Comparison of ENCODE assay signal across 14 mouse cellular contexts in the genomic region with DNA sequence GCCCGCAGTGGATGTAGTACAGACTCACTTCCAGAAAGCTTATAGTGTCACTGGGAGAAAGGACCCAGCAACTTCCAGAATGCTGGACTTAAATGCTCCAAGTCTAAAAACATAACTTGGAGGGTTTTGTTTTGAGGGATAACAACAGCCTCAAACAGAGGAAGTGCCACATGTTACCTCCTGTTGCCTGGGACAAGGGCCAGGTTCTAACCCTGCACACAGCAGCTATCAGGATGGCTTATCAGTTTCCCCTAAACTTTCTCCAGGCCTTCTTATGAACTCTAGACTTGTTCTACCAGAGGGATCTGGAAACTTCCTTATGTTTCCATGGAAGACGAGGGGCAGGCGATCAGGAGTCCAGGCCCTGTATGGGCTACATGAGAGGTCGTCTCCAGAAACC.
A peak's percentile ranks its signal among the peaks of the same experiment; 100 is the strongest.
DNase-seq lines count a peak whose midpoint lies in the region; ATAC-seq and TF ChIP-seq lines count a peak whose summit lies in the region.
"Had no signal": no experiment of that assay in that cellular context is flagged by ENCODE, and none has a peak within 500 bp of the region (broad histone marks: within the 10 kb centered on the region; RNA-seq: fewer than 3 reads in every experiment).

No protein-coding gene starts in this region.

- ATAC-seq in heart, embryonic 13.5 days (ENCODE audit: extremely low read depth, insufficient number of reproducible peaks, low FRiP score, low TSS enrichment): no peak
- ATAC-seq: midbrain, embryonic 16.5 days had no signal

- no peaks in the 10 kb centered on the region for H3K79me2 ChIP-seq in heart, adult 2 months (replicated peaks; ENCODE audit: control insufficient read depth, insufficient read depth, low read length)

- H3K27ac ChIP-seq in heart, embryonic 13.5 days (replicated peaks): peak overlapping the region; percentile 53
- no peak overlapping the region; the same call in 1 of the 2 replicates for H3K27ac ChIP-seq in heart, adult 2 months
- H3K27ac ChIP-seq in layer of hippocampus, adult 2 months: peak overlapping the region; percentile 89
- H3K27ac ChIP-seq in spleen, adult 2 months (ENCODE audit: insufficient read depth, low read length): 0 out of 2 replicates have a peak overlapping the region, but pooled peaks have one; percentile 11
- no peak overlapping the region for H3K27ac ChIP-seq in cerebellum, adult 2 months (ENCODE audit: insufficient read depth, low read length)
- H3K27ac ChIP-seq: embryonic facial prominence, embryonic 13.5 days; liver, embryonic 14.5 days had no signal

- no peak overlapping the region for H3K9ac ChIP-seq in heart, embryonic 13.5 days
- no peak overlapping the region for H3K9ac ChIP-seq in heart, adult 2 months (ENCODE audit: low read depth, low read length)
- H3K9ac ChIP-seq: embryonic facial prominence, embryonic 13.5 days; liver, embryonic 14.5 days had no signal

- no peak overlapping the region for H3K4me2 ChIP-seq in heart, embryonic 13.5 days
- H3K4me2 ChIP-seq: embryonic facial prominence, embryonic 13.5 days had no signal

- intact Hi-C loops in heart, adult 2 months (cut with DNase I): loop anchor here (5.0 kb wide), 1 partner anchor 85 kb away; a partner anchor contains a TSS

- WGBS in heart, embryonic 13.5 days: 53% methylated on average over 4 of the region's 4 CpGs
- 53% methylated on average over 4 of the region's 4 CpGs for WGBS in heart, adult 2 months
- WGBS in spleen, adult 2 months: 96% methylated on average over 4 of the region's 4 CpGs
- 79% methylated on average over 4 of the region's 4 CpGs for WGBS in cerebellum, adult 2 months

- TF ChIP-seq CTCF in heart, adult 2 months (IDR thresholded peaks at IDR 0.05): no peak
- TF ChIP-seq CTCF in layer of hippocampus, adult 2 months (conservative IDR thresholded peaks at IDR 0.05): no peak
- no peak for TF ChIP-seq CTCF in spleen, adult 2 months (IDR thresholded peaks at IDR 0.05; ENCODE audit: extremely low read depth, insufficient read depth, insufficient read length, insufficient replicate concordance)
- no peak for TF ChIP-seq CTCF in cerebellum, adult 2 months (IDR thresholded peaks at IDR 0.05; ENCODE audit: borderline replicate concordance, insufficient read depth, low read depth, low read length)

- no peak overlapping the region for H3K4me3 ChIP-seq in heart, embryonic 13.5 days
- no peak overlapping the region for H3K4me3 ChIP-seq in heart, adult 2 months
- H3K4me3 ChIP-seq in layer of hippocampus, adult 2 months: no peak overlapping the region
- no peak overlapping the region for H3K4me3 ChIP-seq in spleen, adult 2 months (ENCODE audit: extremely low read depth, insufficient read depth, insufficient read length)
- H3K4me3 ChIP-seq in cerebellum, adult 2 months (replicated peaks; ENCODE audit: insufficient read depth, low read depth, low read length): no peak overlapping the region
- H3K4me3 ChIP-seq: embryonic facial prominence, embryonic 13.5 days had no signal

- no peak for TF ChIP-seq EP300 in heart, adult 2 months (IDR thresholded peaks at IDR 0.05; ENCODE audit: insufficient read depth, low read depth, low read length)

- H3K36me3 ChIP-seq in heart, embryonic 13.5 days: no peaks in the 10 kb centered on the region
- H3K36me3 ChIP-seq in heart, adult 2 months (ENCODE audit: control insufficient read depth, insufficient read depth, low read length): no peaks in the 10 kb centered on the region
- H3K36me3 ChIP-seq in spleen, adult 2 months (ENCODE audit: control insufficient read depth, insufficient read depth, low read length): no peaks in the 10 kb centered on the region
- H3K36me3 ChIP-seq: embryonic facial prominence, embryonic 13.5 days; G1E had no signal

- no peak for TF ChIP-seq POLR2A in heart, adult 2 months (IDR thresholded peaks at IDR 0.05; ENCODE audit: insufficient read depth, low read depth, low read length)
- no peak for TF ChIP-seq POLR2A in spleen, adult 2 months (IDR thresholded peaks at IDR 0.05; ENCODE audit: low read depth, low read length)
- TF ChIP-seq POLR2A in cerebellum, adult 2 months (IDR thresholded peaks at IDR 0.05; ENCODE audit: borderline replicate concordance, insufficient read depth, low read length): no peak

- H3K4me1 ChIP-seq in heart, embryonic 13.5 days: peaks cover 47% of the 10 kb centered on the region
- H3K4me1 ChIP-seq in heart, adult 2 months (ENCODE audit: control insufficient read depth, insufficient read depth, low read length): peaks cover 16% of the 10 kb centered on the region
- H3K4me1 ChIP-seq in spleen, adult 2 months (ENCODE audit: control insufficient read depth, insufficient read depth, insufficient read length): no peaks in the 10 kb centered on the region
- no peaks in the 10 kb centered on the region; the same call in 1 of the 2 replicates for H3K4me1 ChIP-seq in cerebellum, adult 2 months (ENCODE audit: control insufficient read depth, insufficient read depth, low read length)

- DNase-seq in heart, adult 2 months: no peak
- no peak for DNase-seq in layer of hippocampus, adult 2 months (ENCODE audit: low spot score in 2 of 2)
- no peak for DNase-seq in layer of hippocampus, adult 9-10 months (ENCODE audit: low spot score)
- DNase-seq in spleen, adult 2 months (ENCODE audit: low read depth in 1 of 2, low spot score in 2 of 2): no peak
- DNase-seq in spleen, postnatal 36 days (ENCODE audit: low spot score in 2 of 2): no peak
- DNase-seq in cerebellum, adult 2 months: no peak
- DNase-seq: adrenal gland, adult 2 months; cerebellum, adult 11 months; cerebellum, postnatal 36 days had no signal

- H3K27me3 ChIP-seq in heart, embryonic 13.5 days (replicated peaks): no peaks in the 10 kb centered on the region
- H3K27me3 ChIP-seq in heart, adult 2 months (ENCODE audit: control insufficient read depth, insufficient read depth, low read length): no peaks in the 10 kb centered on the region
- H3K27me3 ChIP-seq in spleen, adult 2 months (ENCODE audit: control insufficient read depth, insufficient read depth, low read length): no peaks in the 10 kb centered on the region
- H3K27me3 ChIP-seq in cerebellum, adult 2 months (ENCODE audit: control insufficient read depth, insufficient read depth, low read length): no peaks in the 10 kb centered on the region
- H3K27me3 ChIP-seq: embryonic facial prominence, embryonic 13.5 days had no signal

- H3K9me3 ChIP-seq in heart, embryonic 13.5 days: peaks cover 6% of the 10 kb centered on the region; the same call in 1 of the 2 replicates
- H3K9me3 ChIP-seq: embryonic facial prominence, embryonic 13.5 days had no signal

Comparison
In these comparisons a context has a peak if more than half of its experiments do, and no peak if none do; other contexts are left out.
1. H3K27ac ChIP-seq: peak in heart, embryonic 13.5 days (single experiment), layer of hippocampus, adult 2 months (single experiment) and spleen, adult 2 months (single experiment); none in heart, adult 2 months (single experiment) and cerebellum, adult 2 months (single experiment).